Mouse (Mus musculus): ENCODE results near the gene Ddx11. TPM values are rescaled to one million over a fixed set of nuclear protein-coding genes. Genes with fewer than 3 reads are reported as not detected.
A peak's percentile ranks its signal among the peaks of the same experiment; 100 is the strongest.

Ddx11 gene
- polyA plus RNA-seq (2014; fragmentation: Nextera tagmentation; extraction: Ambion mirVana) = 13.4 and 15.7 TPM in 2 replicates

GRCm38 (mm10) chr17:66123066-66123815 is at the start of gene Ddx11:
Gene Ddx11, plus strand, starts transcription at chr17:66123520.
- Histone ChIP-seq H3K27me3 (ENCODE audit: control insufficient read depth, insufficient read depth, low read length) (no peaks in the 10 kb centered on the region), H3K4me2 (peak within 1 kb of the TSS; percentile 79), H3K36me3 (ENCODE audit: control insufficient read depth, insufficient read depth, low read length) (peaks cover 15% of the 10 kb centered on the region), H3K27ac (ENCODE audit: low read depth, low read length) (0 out of 2 replicates have a peak within 1 kb of the TSS, but pooled peaks have one; percentile 22), H3K9ac (ENCODE audit: low read length) (peak within 1 kb of the TSS; percentile 77), H3K9me3 (ENCODE audit: control insufficient read depth, low read length) (no peaks in the 10 kb centered on the region), H3K4me3 (ENCODE audit: low read depth, low read length) (peak within 1 kb of the TSS; percentile 67), H3K4me1 (ENCODE audit: control insufficient read depth, insufficient read depth, low read length) (peaks cover 4% of the 10 kb centered on the region; the same call in 1 of the 2 replicates)
- DNase-seq (ENCODE audit: low spot score, missing footprints) (peak; percentile 100), ATAC-seq (ENCODE audit: low FRiP score) (peak; percentile 86)
- WGBS = 7% methylated on average over 45 of the region's 45 CpGs

- H3K4me3 ChIP-seq (ENCODE audit: low read depth, low read length) = no peak overlapping the region
- ATAC-seq (ENCODE audit: low FRiP score) = no peak
- H3K9ac ChIP-seq (ENCODE audit: low read length) = no peak overlapping the region
- no peaks in the 10 kb centered on the region for H3K9me3 ChIP-seq (ENCODE audit: control insufficient read depth, low read length)
- H3K27me3 ChIP-seq (ENCODE audit: control insufficient read depth, insufficient read depth, low read length) = no peaks in the 10 kb centered on the region
- WGBS = 88% methylated on average over 7 of the region's 7 CpGs
- H3K4me2 ChIP-seq = no peak overlapping the region
- no peak overlapping the region for H3K27ac ChIP-seq (ENCODE audit: low read depth, low read length)
- peak; percentile 47 for DNase-seq (ENCODE audit: low spot score, missing footprints)
- H3K36me3 ChIP-seq (ENCODE audit: control insufficient read depth, insufficient read depth, low read length) = no peaks in the 10 kb centered on the region
- H3K4me1 ChIP-seq (ENCODE audit: control insufficient read depth, insufficient read depth, low read length) = peaks cover 12% of the 10 kb centered on the region; the same call in 1 of the 2 replicates
Observed at GRCm38 (mm10) chr17:66073971-66074370, 49.3 kb upstream of the Ddx11 start.

- ATAC-seq (ENCODE audit: low FRiP score) = no peak
- WGBS = 5% methylated on average over 12 of the region's 12 CpGs
Observed at GRCm38 (mm10) chr17:66075827-66076173, 47.5 kb upstream of the Ddx11 start.

GRCm38 (mm10) chr17:66076174-66076927 is 47.0 kb upstream of the Ddx11 start:
- peak overlapping the region; percentile 84 for H3K4me2 ChIP-seq
- no peaks in the 10 kb centered on the region for H3K9me3 ChIP-seq (ENCODE audit: control insufficient read depth, low read length)
- H3K27ac ChIP-seq (ENCODE audit: low read depth, low read length) = peak overlapping the region; percentile 81
- peaks cover 12% of the 10 kb centered on the region; the same call in 1 of the 2 replicates for H3K4me1 ChIP-seq (ENCODE audit: control insufficient read depth, insufficient read depth, low read length)
- under 1% methylated on average over 66 of the region's 95 CpGs for WGBS
- H3K9ac ChIP-seq (ENCODE audit: low read length) = peak overlapping the region; percentile 74
- ATAC-seq (ENCODE audit: low FRiP score) (peak; percentile 90), DNase-seq (ENCODE audit: low spot score, missing footprints) (peak; percentile 96)
- no peaks in the 10 kb centered on the region for H3K27me3 ChIP-seq (ENCODE audit: control insufficient read depth, insufficient read depth, low read length)
- H3K36me3 ChIP-seq (ENCODE audit: control insufficient read depth, insufficient read depth, low read length) = no peaks in the 10 kb centered on the region; the same call in 1 of the 2 replicates
- peak overlapping the region; percentile 95 for H3K4me3 ChIP-seq (ENCODE audit: low read depth, low read length)

More at GRCm38 (mm10) chr17:66075827-66076173, 47.5 kb upstream of the Ddx11 start:
- Histone ChIP-seq H3K9me3 (ENCODE audit: control insufficient read depth, low read length) (no peaks in the 10 kb centered on the region), H3K9ac (ENCODE audit: low read length) (peak overlapping the region; percentile 74), H3K27ac (ENCODE audit: low read depth, low read length) (peak overlapping the region; percentile 81), H3K4me1 (ENCODE audit: control insufficient read depth, insufficient read depth, low read length) (peaks cover 12% of the 10 kb centered on the region; the same call in 1 of the 2 replicates), H3K27me3 (ENCODE audit: control insufficient read depth, insufficient read depth, low read length) (no peaks in the 10 kb centered on the region), H3K36me3 (ENCODE audit: control insufficient read depth, insufficient read depth, low read length) (no peaks in the 10 kb centered on the region; the same call in 1 of the 2 replicates), H3K4me3 (ENCODE audit: low read depth, low read length) (peak overlapping the region; percentile 95), H3K4me2 (peak overlapping the region; percentile 84)
- DNase-seq (ENCODE audit: low spot score, missing footprints) = peak; percentile 90

- Histone ChIP-seq H3K4me2 (peak within 1 kb of the TSS; percentile 84), H3K9me3 (ENCODE audit: control insufficient read depth, low read length) (no peaks in the 10 kb centered on the region), H3K9ac (ENCODE audit: low read length) (peak within 1 kb of the TSS; percentile 74), H3K4me1 (ENCODE audit: control insufficient read depth, insufficient read depth, low read length) (peaks cover 12% of the 10 kb centered on the region; the same call in 1 of the 2 replicates), H3K27me3 (ENCODE audit: control insufficient read depth, insufficient read depth, low read length) (no peaks in the 10 kb centered on the region), H3K27ac (ENCODE audit: low read depth, low read length) (peak within 1 kb of the TSS; percentile 81), H3K36me3 (ENCODE audit: control insufficient read depth, insufficient read depth, low read length) (no peaks in the 10 kb centered on the region; the same call in 1 of the 2 replicates), H3K4me3 (ENCODE audit: low read depth, low read length) (peak within 1 kb of the TSS; percentile 95)
- 3% methylated on average over 53 of the region's 53 CpGs for WGBS
- ATAC-seq (ENCODE audit: low FRiP score) = peak; percentile 99
- peak; percentile 99 for DNase-seq (ENCODE audit: low spot score, missing footprints)
Observed at GRCm38 (mm10) chr17:66076934-66077333, 46.4 kb upstream of the Ddx11 start, which contains the start of gene Ankrd12. Gene Ankrd12, minus strand, starts transcription at chr17:66077089.

- DNase-seq (ENCODE audit: low spot score, missing footprints) (no peak), ATAC-seq (ENCODE audit: low FRiP score) (peak; percentile 73)
- Histone ChIP-seq H3K27me3 (ENCODE audit: control insufficient read depth, insufficient read depth, low read length) (no peaks in the 10 kb centered on the region), H3K4me3 (ENCODE audit: low read depth, low read length) (peak overlapping the region; percentile 95), H3K9ac (ENCODE audit: low read length) (peak overlapping the region; percentile 74), H3K27ac (ENCODE audit: low read depth, low read length) (peak overlapping the region; percentile 81), H3K4me2 (peak overlapping the region; percentile 84), H3K36me3 (ENCODE audit: control insufficient read depth, insufficient read depth, low read length) (no peaks in the 10 kb centered on the region; the same call in 1 of the 2 replicates), H3K4me1 (ENCODE audit: control insufficient read depth, insufficient read depth, low read length) (peaks cover 12% of the 10 kb centered on the region; the same call in 1 of the 2 replicates), H3K9me3 (ENCODE audit: control insufficient read depth, low read length) (no peaks in the 10 kb centered on the region)
- WGBS = under 1% methylated on average over 23 of the region's 23 CpGs
Observed at GRCm38 (mm10) chr17:66077437-66077850, 45.9 kb upstream of the Ddx11 start.

GRCm38 (mm10) chr17:66084486-66084885 is 38.8 kb upstream of the Ddx11 start:
- ATAC-seq (ENCODE audit: low FRiP score) (no peak), DNase-seq (ENCODE audit: low spot score, missing footprints) (peak; percentile 21)
- no peak overlapping the region for H3K4me3 ChIP-seq (ENCODE audit: low read depth, low read length)
- H3K9ac ChIP-seq (ENCODE audit: low read length) = no peak overlapping the region
- no peaks in the 10 kb centered on the region for H3K9me3 ChIP-seq (ENCODE audit: control insufficient read depth, low read length)
- no peak overlapping the region for H3K4me2 ChIP-seq
- no peaks in the 10 kb centered on the region for H3K27me3 ChIP-seq (ENCODE audit: control insufficient read depth, insufficient read depth, low read length)
- 81% methylated on average over 1 of the region's 1 CpGs for WGBS
- no peaks in the 10 kb centered on the region for H3K4me1 ChIP-seq (ENCODE audit: control insufficient read depth, insufficient read depth, low read length)
- H3K36me3 ChIP-seq (ENCODE audit: control insufficient read depth, insufficient read depth, low read length) = peaks cover 3% of the 10 kb centered on the region; the same call in 1 of the 2 replicates
- no peak overlapping the region for H3K27ac ChIP-seq (ENCODE audit: low read depth, low read length)

- Histone ChIP-seq H3K4me2 (no peak overlapping the region), H3K27me3 (ENCODE audit: control insufficient read depth, insufficient read depth, low read length) (no peaks in the 10 kb centered on the region), H3K27ac (ENCODE audit: low read depth, low read length) (no peak overlapping the region), H3K9ac (ENCODE audit: low read length) (no peak overlapping the region), H3K9me3 (ENCODE audit: control insufficient read depth, low read length) (no peaks in the 10 kb centered on the region), H3K36me3 (ENCODE audit: control insufficient read depth, insufficient read depth, low read length) (peaks cover 3% of the 10 kb centered on the region; the same call in 1 of the 2 replicates), H3K4me1 (ENCODE audit: control insufficient read depth, insufficient read depth, low read length) (no peaks in the 10 kb centered on the region), H3K4me3 (ENCODE audit: low read depth, low read length) (no peak overlapping the region)
- ATAC-seq (ENCODE audit: low FRiP score) = no peak
- 96% methylated on average over 1 of the region's 1 CpGs for WGBS
- no peak for DNase-seq (ENCODE audit: low spot score, missing footprints)
Observed at GRCm38 (mm10) chr17:66085038-66085437, 38.3 kb upstream of the Ddx11 start.

Data from midbrain, embryonic 11.5 days (tissue).